Mouse (Mus musculus): ENCODE data around the gene Sesn3. TPM values are rescaled to one million over a fixed set of nuclear protein-coding genes. Genes with fewer than 3 reads are reported as not detected.

The Sesn3 gene
- polyA plus RNA-seq, 1 experiment from 2014 or later = 16.3 TPM

DNA sequence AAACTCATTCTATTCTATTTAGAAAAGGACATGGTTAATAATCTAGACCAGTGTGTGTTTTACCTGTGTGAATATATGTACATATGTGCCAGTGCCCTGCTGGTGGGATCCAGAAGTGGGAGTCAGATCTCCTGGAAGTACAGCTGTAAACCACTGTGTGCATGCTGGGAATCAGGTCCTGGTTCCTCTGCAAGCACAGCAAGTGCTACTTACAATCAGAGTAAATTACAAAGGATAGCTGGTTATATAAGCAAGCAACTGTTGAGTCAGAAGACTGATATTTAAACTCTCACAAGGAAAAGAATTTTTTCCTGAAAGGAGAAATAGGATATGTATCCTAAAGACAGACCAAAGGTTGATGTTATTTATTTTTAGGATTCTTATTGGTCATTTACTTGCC, 13.6 kb downstream of the Sesn3 start:
- Histone ChIP-seq H3K27me3 (replicated peaks) (no peaks in the 10 kb centered on the region), H3K9ac (no peak overlapping the region), H3K9me3 (no peaks in the 10 kb centered on the region), H3K4me2 (replicated peaks) (no peak overlapping the region), H3K4me1 (replicated peaks) (peaks cover 8% of the 10 kb centered on the region; the same call in 1 of the 2 replicates), H3K4me3 (replicated peaks) (no peak overlapping the region), H3K36me3 (no peaks in the 10 kb centered on the region), H3K27ac (no peak overlapping the region)
- ATAC-seq = no peak

DNA sequence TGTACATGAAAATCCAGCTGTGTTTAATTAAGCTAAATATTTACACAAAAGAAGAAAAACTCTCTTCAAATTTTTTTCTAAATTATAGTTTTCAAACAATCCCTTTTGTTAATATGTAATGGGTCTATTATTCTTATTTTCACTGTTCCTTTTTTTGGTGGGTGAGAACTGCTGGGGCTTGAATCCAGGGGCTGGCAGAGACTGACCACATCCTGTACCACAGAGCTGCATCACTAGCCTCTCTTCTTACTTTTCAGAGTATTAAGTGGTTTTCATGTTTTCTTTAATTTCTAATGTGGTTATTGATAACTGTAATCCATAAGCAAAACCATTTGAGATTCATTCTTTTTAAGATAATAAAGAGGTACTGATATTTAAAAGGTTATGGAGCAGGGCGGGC, 19.0 kb downstream of the Sesn3 start:
- WGBS = 97% methylated on average over 1 of the region's 1 CpGs

GRCm38 (mm10) chr9:14295680-14296440, 21.0 kb downstream of the Sesn3 start:
- no peak for ATAC-seq
- Histone ChIP-seq H3K9me3 (no peaks in the 10 kb centered on the region), H3K27me3 (replicated peaks) (no peaks in the 10 kb centered on the region), H3K4me1 (replicated peaks) (0 out of 2 replicates have a peak, but pooled peaks cover 6% of the 10 kb centered on the region), H3K4me3 (replicated peaks) (no peak overlapping the region), H3K4me2 (replicated peaks) (no peak overlapping the region), H3K36me3 (no peaks in the 10 kb centered on the region), H3K27ac (no peak overlapping the region), H3K9ac (no peak overlapping the region)
- WGBS = 80% methylated on average over 8 of the region's 8 CpGs

More for the DNA sequence above, 19.0 kb downstream of the Sesn3 start:
- Histone ChIP-seq H3K27me3 (replicated peaks) (no peaks in the 10 kb centered on the region), H3K27ac (no peak overlapping the region), H3K9ac (no peak overlapping the region), H3K4me2 (replicated peaks) (no peak overlapping the region), H3K36me3 (no peaks in the 10 kb centered on the region), H3K4me3 (replicated peaks) (no peak overlapping the region), H3K9me3 (no peaks in the 10 kb centered on the region), H3K4me1 (replicated peaks) (0 out of 2 replicates have a peak, but pooled peaks cover 3% of the 10 kb centered on the region)
- ATAC-seq = no peak

GRCm38 (mm10) chr9:14297204-14297603, 22.3 kb downstream of the Sesn3 start:
- H3K4me2 ChIP-seq (replicated peaks) = no peak overlapping the region
- H3K36me3 ChIP-seq = no peaks in the 10 kb centered on the region
- 0 out of 2 replicates have a peak, but pooled peaks cover 6% of the 10 kb centered on the region for H3K4me1 ChIP-seq (replicated peaks)
- 64% methylated on average over 5 of the region's 5 CpGs for WGBS
- H3K9ac ChIP-seq = no peak overlapping the region
- H3K4me3 ChIP-seq (replicated peaks) = no peak overlapping the region
- no peak overlapping the region for H3K27ac ChIP-seq
- ATAC-seq = no peak
- no peaks in the 10 kb centered on the region for H3K27me3 ChIP-seq (replicated peaks)
- no peaks in the 10 kb centered on the region for H3K9me3 ChIP-seq

DNA sequence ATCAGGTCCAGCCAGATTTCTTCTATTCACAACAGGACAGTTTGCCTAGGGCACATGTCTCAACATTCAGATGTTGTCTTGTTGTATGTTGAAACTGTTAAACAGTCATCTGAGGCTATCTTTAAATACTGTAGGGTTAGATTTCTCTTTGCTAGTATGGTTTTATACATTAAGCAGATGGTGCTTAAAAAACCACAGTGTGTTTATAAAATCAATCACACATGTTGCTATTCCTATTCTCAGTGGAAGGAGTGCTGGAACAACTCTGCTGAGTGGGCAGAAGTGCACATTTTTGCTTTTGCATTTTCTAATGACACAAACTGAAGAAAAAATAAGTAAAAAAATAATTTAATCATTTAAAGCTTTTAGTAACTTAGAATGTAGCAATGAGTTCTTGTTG, 25.0 kb downstream of the Sesn3 start:
- H3K27me3 ChIP-seq (replicated peaks) = no peaks in the 10 kb centered on the region
- H3K9ac ChIP-seq = no peak overlapping the region
- 0 out of 2 replicates have a peak, but pooled peaks cover 3% of the 10 kb centered on the region for H3K4me1 ChIP-seq (replicated peaks)
- H3K4me2 ChIP-seq (replicated peaks) = no peak overlapping the region
- H3K9me3 ChIP-seq = no peaks in the 10 kb centered on the region
- no peaks in the 10 kb centered on the region for H3K36me3 ChIP-seq
- H3K4me3 ChIP-seq (replicated peaks) = no peak overlapping the region
- ATAC-seq = no peak
- H3K27ac ChIP-seq = no peak overlapping the region

- Histone ChIP-seq H3K36me3 (no peaks in the 10 kb centered on the region), H3K4me1 (replicated peaks) (0 out of 2 replicates have a peak, but pooled peaks cover 3% of the 10 kb centered on the region), H3K27ac (no peak overlapping the region), H3K4me3 (replicated peaks) (no peak overlapping the region), H3K27me3 (replicated peaks) (no peaks in the 10 kb centered on the region), H3K4me2 (replicated peaks) (no peak overlapping the region), H3K9me3 (no peaks in the 10 kb centered on the region), H3K9ac (no peak overlapping the region)
- WGBS = 49% methylated on average over 6 of the region's 6 CpGs
- ATAC-seq = no peak
Measured at GRCm38 (mm10) chr9:14300795-14301194, 25.9 kb downstream of the Sesn3 start.

DNA sequence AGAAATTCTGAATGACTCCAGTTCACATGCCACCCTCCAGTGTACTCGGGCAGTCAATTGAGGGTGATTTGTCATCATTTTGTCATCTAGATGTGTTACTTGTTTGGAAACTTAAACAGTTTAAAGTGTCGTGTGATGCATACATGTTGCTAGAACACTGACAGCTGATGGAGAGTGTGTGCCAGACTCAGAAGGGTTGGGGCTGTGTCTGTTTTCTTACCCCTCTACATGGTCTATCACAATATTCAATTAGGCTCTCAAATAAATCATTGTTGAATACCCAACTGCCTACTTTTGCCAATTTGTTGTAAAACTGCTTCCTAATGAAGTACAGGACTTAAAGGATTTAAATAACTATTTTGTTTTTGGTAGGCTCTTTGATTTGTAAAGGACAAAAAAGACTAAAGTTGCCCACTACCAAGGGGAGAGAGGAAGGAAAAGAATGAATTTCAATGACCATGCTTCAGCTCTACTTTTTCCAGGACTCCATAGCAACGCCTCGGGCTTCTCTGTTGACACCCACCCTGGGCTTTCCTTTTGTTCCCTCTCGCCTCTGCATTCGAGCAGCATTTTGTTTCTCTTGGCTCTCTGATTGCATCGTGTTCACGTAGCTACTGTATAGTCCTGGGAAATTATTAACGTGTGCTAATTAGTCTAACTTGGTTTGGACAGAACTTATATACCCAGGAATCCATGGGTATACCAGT, 29.5 kb downstream of the Sesn3 start:
- H3K4me1 ChIP-seq (replicated peaks) = 0 out of 2 replicates have a peak, but pooled peaks cover 4% of the 10 kb centered on the region
- H3K27me3 ChIP-seq (replicated peaks) = no peaks in the 10 kb centered on the region
- no peak for ATAC-seq
- no peaks in the 10 kb centered on the region for H3K9me3 ChIP-seq
- WGBS = 80% methylated on average over 9 of the region's 9 CpGs
- H3K4me3 ChIP-seq (replicated peaks) = no peak overlapping the region
- H3K27ac ChIP-seq = no peak overlapping the region
- no peak overlapping the region for H3K9ac ChIP-seq
- 0 out of 2 replicates have a peak, but pooled peaks cover 4% of the 10 kb centered on the region for H3K36me3 ChIP-seq
- H3K4me2 ChIP-seq (replicated peaks) = no peak overlapping the region

GRCm38 (mm10) chr9:14307341-14307740, 32.5 kb downstream of the Sesn3 start:
- ATAC-seq = peak; percentile 36; the same call in 1 of the 2 replicates
- no peak overlapping the region for H3K9ac ChIP-seq
- H3K4me2 ChIP-seq (replicated peaks) = no peak overlapping the region
- no peaks in the 10 kb centered on the region for H3K9me3 ChIP-seq
- no peak overlapping the region for H3K4me3 ChIP-seq (replicated peaks)
- no peaks in the 10 kb centered on the region for H3K27me3 ChIP-seq (replicated peaks)
- no peak overlapping the region for H3K27ac ChIP-seq
- 0 out of 2 replicates have a peak, but pooled peaks cover 4% of the 10 kb centered on the region for H3K36me3 ChIP-seq
- 0 out of 2 replicates have a peak, but pooled peaks cover 2% of the 10 kb centered on the region for H3K4me1 ChIP-seq (replicated peaks)
- 60% methylated on average over 3 of the region's 3 CpGs for WGBS

DNA sequence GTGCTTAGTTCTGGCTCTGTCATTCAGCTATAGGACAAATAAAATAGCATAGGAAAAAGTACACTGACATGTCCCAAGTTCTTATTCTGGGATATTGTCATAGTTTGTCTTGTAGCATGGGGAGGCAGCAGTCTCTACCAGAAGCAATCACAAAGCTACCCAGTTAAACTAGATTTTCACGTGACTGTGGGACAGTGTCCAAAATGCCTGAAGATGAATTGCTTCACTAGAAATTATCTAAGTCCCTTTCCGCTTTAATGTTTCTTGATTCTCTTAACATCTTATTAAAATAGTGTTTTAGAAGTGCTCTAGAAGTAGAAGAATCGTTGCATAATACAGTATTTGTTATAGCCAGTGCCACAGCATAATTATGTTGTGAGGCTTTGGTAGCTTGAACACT, 39.1 kb downstream of the Sesn3 start:
- H3K4me1 ChIP-seq (replicated peaks) = no peaks in the 10 kb centered on the region
- H3K9me3 ChIP-seq = no peaks in the 10 kb centered on the region
- no peak overlapping the region for H3K9ac ChIP-seq
- no peak for ATAC-seq
- no peaks in the 10 kb centered on the region for H3K27me3 ChIP-seq (replicated peaks)
- H3K27ac ChIP-seq = no peak overlapping the region
- H3K4me2 ChIP-seq (replicated peaks) = no peak overlapping the region
- H3K36me3 ChIP-seq = peaks cover 8% of the 10 kb centered on the region
- WGBS = 88% methylated on average over 3 of the region's 3 CpGs
- H3K4me3 ChIP-seq (replicated peaks) = no peak overlapping the region

GRCm38 (mm10) chr9:14314477-14314876, 39.6 kb downstream of the Sesn3 start:
- 91% methylated on average over 7 of the region's 7 CpGs for WGBS
- ATAC-seq = no peak
- Histone ChIP-seq H3K9ac (no peak overlapping the region), H3K27ac (no peak overlapping the region), H3K9me3 (no peaks in the 10 kb centered on the region), H3K27me3 (replicated peaks) (no peaks in the 10 kb centered on the region), H3K4me3 (replicated peaks) (no peak overlapping the region), H3K4me1 (replicated peaks) (no peaks in the 10 kb centered on the region), H3K4me2 (replicated peaks) (no peak overlapping the region), H3K36me3 (peaks cover 8% of the 10 kb centered on the region)

DNA sequence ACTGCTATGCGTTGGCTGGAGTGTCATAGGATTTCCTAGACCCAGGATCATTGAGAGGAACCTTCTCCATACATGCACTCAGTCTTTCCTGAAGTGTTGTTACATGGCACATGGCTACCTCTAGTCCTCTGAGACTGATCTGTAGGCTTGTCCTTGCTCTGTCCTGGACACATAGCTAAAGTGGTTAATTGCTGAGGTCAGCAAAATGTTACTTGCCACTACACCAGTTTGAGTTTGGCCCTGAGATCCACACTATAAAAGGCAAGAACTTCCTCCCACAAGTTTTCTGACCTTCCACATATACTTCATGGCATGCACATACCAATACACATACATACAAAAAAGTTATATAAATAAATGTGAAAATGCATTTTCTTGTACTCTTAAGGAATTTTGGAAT, 41.8 kb downstream of the Sesn3 start:
- Histone ChIP-seq H3K4me2 (replicated peaks) (no peak overlapping the region), H3K27ac (no peak overlapping the region), H3K4me1 (replicated peaks) (no peaks in the 10 kb centered on the region), H3K4me3 (replicated peaks) (no peak overlapping the region), H3K9ac (no peak overlapping the region), H3K36me3 (peaks cover 17% of the 10 kb centered on the region), H3K27me3 (replicated peaks) (no peaks in the 10 kb centered on the region), H3K9me3 (no peaks in the 10 kb centered on the region)
- 97% methylated on average over 1 of the region's 1 CpGs for WGBS
- no peak for ATAC-seq

DNA sequence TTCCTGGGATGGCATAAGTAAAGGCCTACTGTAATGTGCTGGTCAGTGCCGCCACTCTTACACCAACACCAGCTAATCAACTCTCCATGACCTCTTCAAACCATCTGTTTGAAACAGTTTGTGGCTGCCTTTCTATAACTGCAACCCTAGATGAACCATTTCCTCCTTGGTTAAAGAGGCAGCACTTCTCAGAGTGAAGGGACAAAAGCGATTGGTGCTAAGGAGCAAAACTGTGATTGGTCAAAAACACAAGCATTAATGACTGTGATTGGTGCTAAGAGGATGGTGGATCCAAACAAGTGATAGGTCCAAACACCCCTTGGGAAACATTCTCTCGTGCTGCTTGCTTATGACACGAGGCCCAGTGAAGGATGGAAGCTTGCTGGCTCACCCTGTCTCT, 61.0 kb downstream of the Sesn3 start:
- peaks cover 3% of the 10 kb centered on the region; the same call in 1 of the 2 replicates for H3K36me3 ChIP-seq
- no peaks in the 10 kb centered on the region for H3K9me3 ChIP-seq
- no peaks in the 10 kb centered on the region for H3K27me3 ChIP-seq (replicated peaks)
- WGBS = 74% methylated on average over 4 of the region's 4 CpGs
- no peaks in the 10 kb centered on the region for H3K4me1 ChIP-seq (replicated peaks)
- no peak overlapping the region for H3K4me2 ChIP-seq (replicated peaks)
- no peak overlapping the region for H3K27ac ChIP-seq
- no peak overlapping the region for H3K9ac ChIP-seq
- no peak overlapping the region for H3K4me3 ChIP-seq (replicated peaks)
- no peak for ATAC-seq
